17 mouse cellular contexts compared by ENCODE assay signal in genomic region chr13:68961580-68961979, GRCm38 (mm10). TPM values are rescaled to one million over a fixed set of nuclear protein-coding genes. Genes with fewer than 3 reads are reported as not detected.
A peak's percentile ranks its signal among the peaks of the same experiment; 100 is the strongest.
DNase-seq lines count a peak whose midpoint lies in the region; ATAC-seq and TF ChIP-seq lines count a peak whose summit lies in the region.
"Had no signal": no experiment of that assay in that cellular context is flagged by ENCODE, and none has a peak within 500 bp of the region (broad histone marks: within the 10 kb centered on the region; RNA-seq: fewer than 3 reads in every experiment).

No protein-coding gene starts in this region.

- 0 out of 2 replicates have a peak, but pooled peaks cover 4% of the 10 kb centered on the region for H3K4me1 ChIP-seq in lung, embryonic 15.5 days
- H3K4me1 ChIP-seq in stomach, postnatal 0 days (replicated peaks; ENCODE audit: control insufficient read depth, insufficient read depth), result no peaks in the 10 kb centered on the region
- H3K4me1 ChIP-seq: embryonic facial prominence, embryonic 12.5 days; heart, embryonic 12.5 days; midbrain, embryonic 13.5 days had no signal

- H3K27me3 ChIP-seq in lung, embryonic 15.5 days, result no peaks in the 10 kb centered on the region
- H3K27me3 ChIP-seq in stomach, postnatal 0 days (ENCODE audit: control insufficient read depth, insufficient read depth, low read length), result no peaks in the 10 kb centered on the region
- H3K27me3 ChIP-seq: embryonic facial prominence, embryonic 12.5 days; heart, embryonic 12.5 days; midbrain, embryonic 13.5 days had no signal

- ATAC-seq in lung, embryonic 15.5 days (ENCODE audit: borderline replicate concordance, extremely low read depth, low FRiP score, low TSS enrichment), result no peak
- no peak for ATAC-seq in stomach, postnatal 0 days (ENCODE audit: low FRiP score, low TSS enrichment)
- ATAC-seq: liver, postnatal 0 days; midbrain, embryonic 13.5 days had no signal

- no peak for TF ChIP-seq EP300 in stomach, postnatal 0 days (optimal IDR thresholded peaks at IDR 0.05)

- H3K27ac ChIP-seq in gastrocnemius, adult 2 months, result peak overlapping the region; percentile 91
- H3K27ac ChIP-seq in lung, embryonic 15.5 days, result peak overlapping the region; percentile 58; the same call in 1 of the 2 replicates
- no peak overlapping the region for H3K27ac ChIP-seq in stomach, postnatal 0 days (replicated peaks)
- H3K27ac ChIP-seq: embryonic facial prominence, embryonic 12.5 days; midbrain, embryonic 13.5 days had no signal

- intact Hi-C loops in gastrocnemius, adult 2 months (cut with DNase I), result no loop called here

- no peaks in the 10 kb centered on the region for H3K36me3 ChIP-seq in lung, embryonic 15.5 days
- H3K36me3 ChIP-seq in stomach, postnatal 0 days (ENCODE audit: control insufficient read depth, insufficient read depth, low read length), result no peaks in the 10 kb centered on the region
- H3K36me3 ChIP-seq: embryonic facial prominence, embryonic 12.5 days; heart, embryonic 12.5 days; midbrain, embryonic 13.5 days had no signal

- H3K9me3 ChIP-seq in lung, embryonic 15.5 days, result no peaks in the 10 kb centered on the region
- no peaks in the 10 kb centered on the region for H3K9me3 ChIP-seq in stomach, postnatal 0 days (ENCODE audit: control insufficient read depth, low read length)
- H3K9me3 ChIP-seq: embryonic facial prominence, embryonic 12.5 days; heart, embryonic 12.5 days; midbrain, embryonic 13.5 days had no signal

- no peak for TF ChIP-seq CTCF in gastrocnemius, adult 2 months (IDR thresholded peaks at IDR 0.05)
- no peak for TF ChIP-seq CTCF in stomach, postnatal 0 days (IDR thresholded peaks at IDR 0.05; ENCODE audit: low read depth)

- no peak overlapping the region for H3K4me3 ChIP-seq in gastrocnemius, adult 2 months
- H3K4me3 ChIP-seq in lung, embryonic 15.5 days, result no peak overlapping the region
- no peak overlapping the region for H3K4me3 ChIP-seq in stomach, postnatal 0 days (ENCODE audit: low read depth, low read length)
- H3K4me3 ChIP-seq: embryonic facial prominence, embryonic 12.5 days; heart, embryonic 12.5 days; midbrain, embryonic 13.5 days had no signal

- WGBS in lung, embryonic 15.5 days, result 60% methylated on average over 5 of the region's 5 CpGs
- WGBS in stomach, postnatal 0 days, result 69% methylated on average over 5 of the region's 5 CpGs

- H3K9ac ChIP-seq in lung, embryonic 15.5 days, result no peak overlapping the region
- no peak overlapping the region for H3K9ac ChIP-seq in stomach, postnatal 0 days (ENCODE audit: low read length)
- H3K9ac ChIP-seq: embryonic facial prominence, embryonic 12.5 days; heart, embryonic 12.5 days; liver, postnatal 0 days; midbrain, embryonic 13.5 days had no signal

- no peak overlapping the region for H3K4me2 ChIP-seq in lung, embryonic 15.5 days
- no peak overlapping the region for H3K4me2 ChIP-seq in stomach, postnatal 0 days (replicated peaks; ENCODE audit: low read depth)
- H3K4me2 ChIP-seq: embryonic facial prominence, embryonic 12.5 days; heart, embryonic 12.5 days; midbrain, embryonic 13.5 days had no signal

- no peak for DNase-seq in gastrocnemius, adult 2 months
- no peak for DNase-seq in gastrocnemius, postnatal 4 days (ENCODE audit: low spot score in 2 of 2)
- DNase-seq in lung, postnatal 14 days, result no peak
- peak; percentile 22 to 56 for DNase-seq in left cerebral cortex, adult 9 months (ENCODE audit: low spot score in 2 of 2)
- DNase-seq in right cerebral cortex, postnatal 36 days (ENCODE audit: low spot score in 2 of 2), result peak; percentile 50 to 65
- DNase-seq in stomach, postnatal 0 days (ENCODE audit: low spot score), result no peak
- DNase-seq: adrenal gland, postnatal 14 days; gastrocnemius, postnatal 10 days; kidney, postnatal 36 days; liver, postnatal 0 days; spleen, adult 18-20 months had no signal

RNA-seq across cellular contexts. Expression of gene Adcy2, which starts 37.8 kb away (rescaled TPM):
- 10 to 100 TPM; 37.7 to 44.8 TPM for total RNA-seq in gastrocnemius, adult 2 months (2021)
- total RNA-seq in gastrocnemius, postnatal 4 days (2021), result 10 to 100 TPM; 24.0 to 40.1 TPM
- 20.6 and 22.2 TPM in 2 replicates for polyA plus RNA-seq in lung, embryonic 15.5 days (2015; fragmentation: Nextera tagmentation; extraction: Ambion mirVana)
- polyA plus RNA-seq in stomach, postnatal 0 days (2015; fragmentation: Nextera tagmentation; extraction: Ambion mirVana), result 3.7 and 4.3 TPM in 2 replicates
- total RNA-seq: hematopoietic stem cell, adult 5-6 weeks had no signal
- polyA plus RNA-seq: C2C12 had no signal

Comparison
In these comparisons a context has a peak if more than half of its experiments do, and no peak if none do; other contexts are left out.
1. DNase-seq: peak in left cerebral cortex, adult 9 months (2 of 2) and right cerebral cortex, postnatal 36 days (2 of 2); none in gastrocnemius, adult 2 months (single experiment), gastrocnemius, postnatal 4 days (0 of 2), lung, postnatal 14 days (single experiment) and stomach, postnatal 0 days (single experiment).